Mouse (Mus musculus): ENCODE results near the gene Taco1. TPM values are rescaled to one million over a fixed set of nuclear protein-coding genes. Genes with fewer than 3 reads are reported as not detected.

Gene Taco1
- total and polyA plus RNA-seq, 2 experiments from 2014 or later: 6.4 to 19.4 TPM

- H3K4me2 ChIP-seq (ENCODE audit: low read depth, low read length): peak overlapping the region; percentile 32
- H3K27ac ChIP-seq: peak overlapping the region; percentile 67
- no peak overlapping the region for H3K4me3 ChIP-seq (ENCODE audit: low read length)
- peaks cover 7% of the 10 kb centered on the region for H3K4me1 ChIP-seq (ENCODE audit: insufficient read depth, low read length)
- H3K9me3 ChIP-seq (ENCODE audit: low read length): no peaks in the 10 kb centered on the region
- DNase-seq (ENCODE audit: low spot score) (peak; percentile 32), ATAC-seq (no peak)
- WGBS: 35% methylated on average over 11 of the region's 11 CpGs
- H3K9ac ChIP-seq (replicated peaks; ENCODE audit: low read length): peak overlapping the region; percentile 31; the same call in 1 of the 2 replicates
- peak; percentile 36 for TF ChIP-seq CTCF (IDR thresholded peaks at IDR 0.05; ENCODE audit: low read depth)
- H3K27me3 ChIP-seq (ENCODE audit: insufficient read depth, low read length): no peaks in the 10 kb centered on the region
- H3K36me3 ChIP-seq (ENCODE audit: insufficient read depth, low read length): no peaks in the 10 kb centered on the region
These were observed 32.4 kb upstream of the Taco1 start for GRCm38 (mm10) chr11:106033491-106033919.

GRCm38 (mm10) chr11:106034986-106035385, 30.9 kb upstream of the Taco1 start:
- TF ChIP-seq CTCF (IDR thresholded peaks at IDR 0.05; ENCODE audit: low read depth): no peak
- no peak for ATAC-seq
- 89% methylated on average over 9 of the region's 9 CpGs for WGBS

GRCm38 (mm10) chr11:106036548-106037417, 29.1 kb upstream of the Taco1 start, which contains the start of gene Dcaf7:
TSS of gene Dcaf7 (plus strand) at chr11:106036872.
- H3K36me3 ChIP-seq (ENCODE audit: insufficient read depth, low read length): no peaks in the 10 kb centered on the region
- peaks cover 7% of the 10 kb centered on the region for H3K4me1 ChIP-seq (ENCODE audit: insufficient read depth, low read length)
- DNase-seq (ENCODE audit: low spot score) (peak; percentile 98), ATAC-seq (peak; percentile 97)
- H3K27ac ChIP-seq: peak within 1 kb of the TSS; percentile 95
- H3K4me2 ChIP-seq (ENCODE audit: low read depth, low read length): peak within 1 kb of the TSS; percentile 67
- H3K9ac ChIP-seq (replicated peaks; ENCODE audit: low read length): peak within 1 kb of the TSS; percentile 78
- H3K9me3 ChIP-seq (ENCODE audit: low read length): no peaks in the 10 kb centered on the region
- peak within 1 kb of the TSS; percentile 72 for H3K4me3 ChIP-seq (ENCODE audit: low read length)
- no peaks in the 10 kb centered on the region for H3K27me3 ChIP-seq (ENCODE audit: insufficient read depth, low read length)
- under 1% methylated on average over 66 of the region's 66 CpGs for WGBS
- TF ChIP-seq CTCF (IDR thresholded peaks at IDR 0.05; ENCODE audit: low read depth): no peak; the same call in 1 of the 2 replicates

More at GRCm38 (mm10) chr11:106034986-106035385, 30.9 kb upstream of the Taco1 start:
- no peak overlapping the region for H3K4me2 ChIP-seq (ENCODE audit: low read depth, low read length)
- H3K4me1 ChIP-seq (ENCODE audit: insufficient read depth, low read length): peaks cover 7% of the 10 kb centered on the region
- no peaks in the 10 kb centered on the region for H3K36me3 ChIP-seq (ENCODE audit: insufficient read depth, low read length)
- no peak overlapping the region for H3K27ac ChIP-seq
- H3K9ac ChIP-seq (replicated peaks; ENCODE audit: low read length): no peak overlapping the region
- H3K27me3 ChIP-seq (ENCODE audit: insufficient read depth, low read length): no peaks in the 10 kb centered on the region
- no peaks in the 10 kb centered on the region for H3K9me3 ChIP-seq (ENCODE audit: low read length)
- DNase-seq (ENCODE audit: low spot score): no peak
- H3K4me3 ChIP-seq (ENCODE audit: low read length): no peak overlapping the region

- Histone ChIP-seq H3K9me3 (ENCODE audit: low read length) (no peaks in the 10 kb centered on the region), H3K4me2 (ENCODE audit: low read depth, low read length) (peak overlapping the region; percentile 67), H3K27me3 (ENCODE audit: insufficient read depth, low read length) (no peaks in the 10 kb centered on the region), H3K4me3 (ENCODE audit: low read length) (peak overlapping the region; percentile 72), H3K27ac (peak overlapping the region; percentile 95), H3K4me1 (ENCODE audit: insufficient read depth, low read length) (peaks cover 7% of the 10 kb centered on the region), H3K36me3 (ENCODE audit: insufficient read depth, low read length) (no peaks in the 10 kb centered on the region), H3K9ac (replicated peaks; ENCODE audit: low read length) (peak overlapping the region; percentile 78)
- peak; percentile 26 for TF ChIP-seq CTCF (IDR thresholded peaks at IDR 0.05; ENCODE audit: low read depth)
- 0% methylated on average over 13 of the region's 13 CpGs for WGBS
- ATAC-seq: peak; percentile 80
- DNase-seq (ENCODE audit: low spot score): peak; percentile 95
These were observed 28.5 kb upstream of the Taco1 start for GRCm38 (mm10) chr11:106037418-106037751.

- peaks cover 16% of the 10 kb centered on the region for H3K36me3 ChIP-seq (ENCODE audit: insufficient read depth, low read length)
- no peaks in the 10 kb centered on the region for H3K9me3 ChIP-seq (ENCODE audit: low read length)
- H3K27ac ChIP-seq: no peak overlapping the region
- DNase-seq (ENCODE audit: low spot score) (no peak), ATAC-seq (no peak)
- H3K4me1 ChIP-seq (ENCODE audit: insufficient read depth, low read length): no peaks in the 10 kb centered on the region
- H3K9ac ChIP-seq (replicated peaks; ENCODE audit: low read length): no peak overlapping the region
- TF ChIP-seq CTCF (IDR thresholded peaks at IDR 0.05; ENCODE audit: low read depth): no peak
- no peaks in the 10 kb centered on the region for H3K27me3 ChIP-seq (ENCODE audit: insufficient read depth, low read length)
- no peak overlapping the region for H3K4me3 ChIP-seq (ENCODE audit: low read length)
- no peak overlapping the region for H3K4me2 ChIP-seq (ENCODE audit: low read depth, low read length)
These were observed 21.5 kb upstream of the Taco1 start for GRCm38 (mm10) chr11:106044349-106044748.

- no peaks in the 10 kb centered on the region for H3K9me3 ChIP-seq (ENCODE audit: low read length)
- peaks cover 21% of the 10 kb centered on the region for H3K36me3 ChIP-seq (ENCODE audit: insufficient read depth, low read length)
- no peaks in the 10 kb centered on the region for H3K27me3 ChIP-seq (ENCODE audit: insufficient read depth, low read length)
- H3K4me3 ChIP-seq (ENCODE audit: low read length): no peak overlapping the region
- DNase-seq (ENCODE audit: low spot score) (no peak), ATAC-seq (no peak)
- 98% methylated on average over 1 of the region's 1 CpGs for WGBS
- no peak overlapping the region for H3K9ac ChIP-seq (replicated peaks; ENCODE audit: low read length)
- TF ChIP-seq CTCF (IDR thresholded peaks at IDR 0.05; ENCODE audit: low read depth): no peak
- H3K27ac ChIP-seq: no peak overlapping the region
- no peaks in the 10 kb centered on the region for H3K4me1 ChIP-seq (ENCODE audit: insufficient read depth, low read length)
- H3K4me2 ChIP-seq (ENCODE audit: low read depth, low read length): no peak overlapping the region
These were observed 20.6 kb upstream of the Taco1 start for GRCm38 (mm10) chr11:106045256-106045655.

GRCm38 (mm10) chr11:106045780-106046179, 20.1 kb upstream of the Taco1 start:
- TF ChIP-seq CTCF (IDR thresholded peaks at IDR 0.05; ENCODE audit: low read depth): no peak

More at GRCm38 (mm10) chr11:106045780-106046179, 20.1 kb upstream of the Taco1 start:
- Histone ChIP-seq H3K27ac (no peak overlapping the region), H3K4me1 (ENCODE audit: insufficient read depth, low read length) (no peaks in the 10 kb centered on the region), H3K36me3 (ENCODE audit: insufficient read depth, low read length) (peaks cover 24% of the 10 kb centered on the region), H3K27me3 (ENCODE audit: insufficient read depth, low read length) (no peaks in the 10 kb centered on the region), H3K4me2 (ENCODE audit: low read depth, low read length) (no peak overlapping the region), H3K9ac (replicated peaks; ENCODE audit: low read length) (no peak overlapping the region), H3K4me3 (ENCODE audit: low read length) (no peak overlapping the region), H3K9me3 (ENCODE audit: low read length) (no peaks in the 10 kb centered on the region)
- DNase-seq (ENCODE audit: low spot score): no peak
- ATAC-seq: no peak
- 96% methylated on average over 3 of the region's 3 CpGs for WGBS

All from hindbrain, postnatal 0 days (tissue).